Mouse (Mus musculus) hindbrain, embryonic 16.5 days (tissue): ENCODE measurements around the gene Tmem255b. TPM values are rescaled to one million over a fixed set of nuclear protein-coding genes. Genes with fewer than 3 reads are reported as not detected.

Experiments used
- ATAC-seq: fragments of 200-750 bp; cut with Nextera tagmentation; 2 replicates; pipeline ENCODE4 v1.8.0; 2017; ENCODE audit warnings: moderate TSS enrichment, moderate library complexity
- H3K27ac ChIP-seq: fragments of 300-500 bp; sonication (generic); 2 replicates; pipeline ENCODE4 v1.5.1; 2014; ENCODE audit warnings: low read depth, mild to moderate bottlenecking, control low read depth, low read length, moderate library complexity
- H3K27me3 ChIP-seq: fragments of 300-500 bp; sonication (generic); replicated peaks from 2 replicates; pipeline ENCODE4 v1.6.1; 2014; ENCODE audit warnings: low read length; ENCODE audit not compliant: control insufficient read depth, insufficient read depth
- H3K36me3 ChIP-seq: fragments of 300-500 bp; sonication (generic); 2 replicates; pipeline ENCODE4 v1.6.1; 2014; ENCODE audit warnings: mild to moderate bottlenecking, low read length, moderate library complexity, mixed read lengths; ENCODE audit not compliant: control insufficient read depth, insufficient read depth
- H3K4me1 ChIP-seq: fragments of 300-500 bp; sonication (generic); 2 replicates; pipeline ENCODE4 v1.6.1; 2014; ENCODE audit warnings: low read depth, low read length; ENCODE audit not compliant: control insufficient read depth, insufficient read depth
- H3K4me2 ChIP-seq: fragments of 300-500 bp; sonication (generic); 2 replicates; pipeline ENCODE4 v1.6.1; 2014; ENCODE audit warnings: mild to moderate bottlenecking, low read length, control low read depth, moderate library complexity
- H3K4me3 ChIP-seq: fragments of 300-500 bp; sonication (generic); 2 replicates; pipeline ENCODE4 v1.5.1; 2014; ENCODE audit warnings: mild to moderate bottlenecking, low read length, control low read depth, moderate library complexity
- H3K9ac ChIP-seq: fragments of 300-500 bp; sonication (generic); 2 replicates; pipeline ENCODE4 v1.6.1; 2014; ENCODE audit warnings: low read depth, mild to moderate bottlenecking, control low read depth, low read length, moderate library complexity
- H3K9me3 ChIP-seq: fragments of 300-500 bp; sonication (generic); 2 replicates; pipeline ENCODE4 v1.6.1; 2014; ENCODE audit warnings: mild to moderate bottlenecking, low read length, moderate library complexity; ENCODE audit not compliant: control insufficient read depth
- WGBS: fragments of 180-500 bp; shearing (Covaris S2); extraction: QIAGEN DNeasy Blood & Tissue Kit; methylation state at CpG from one replicate; pipeline ENCODE4 v1.1.7; 2014; 5-methylcytosine and 5-hydroxymethylcytosine counted together
- polyA plus RNA-seq: library from polyadenylated mRNA; unstranded; fragments of >200 nt; fragmentation: Nextera tagmentation; extraction: Ambion mirVana; gene quantifications from 2 replicates; pipeline ENCODE4 v1.2.1, GENCODE M21; 2015

Tmem255b gene
- polyA plus RNA-seq, 1 experiment from 2014 or later: 3.1 TPM

GRCm38 (mm10) chr8:13492198-13492995, 57.4 kb downstream of the Tmem255b start:
- no peak overlapping the region for H3K27ac ChIP-seq
- peaks cover 18% of the 10 kb centered on the region for H3K4me1 ChIP-seq
- ATAC-seq: no peak
- no peak overlapping the region; the same call in 1 of the 2 replicates for H3K4me3 ChIP-seq
- 58% methylated on average over 9 of the region's 9 CpGs for WGBS
- H3K36me3 ChIP-seq: peaks cover 4% of the 10 kb centered on the region; the same call in 1 of the 2 replicates
- no peak overlapping the region; the same call in 1 of the 2 replicates for H3K9ac ChIP-seq
- H3K27me3 ChIP-seq: no peaks in the 10 kb centered on the region; the same call in 1 of the 2 replicates
- H3K4me2 ChIP-seq: peak overlapping the region; percentile 77
- H3K9me3 ChIP-seq: no peaks in the 10 kb centered on the region

- ATAC-seq: no peak; the same call in 1 of the 2 replicates
- peak overlapping the region; percentile 78 for H3K4me3 ChIP-seq
- H3K4me2 ChIP-seq: peak overlapping the region; percentile 77
Observed at GRCm38 (mm10) chr8:13493011-13493410, 58.0 kb downstream of the Tmem255b start.

GRCm38 (mm10) chr8:13493858-13494631, 59.1 kb downstream of the Tmem255b start, which contains the start of gene Gas6:
Gene Gas6, minus strand, starts transcription at chr8:13494490.
- Histone ChIP-seq H3K9ac (peak within 1 kb of the TSS; percentile 89), H3K27me3 (no peaks in the 10 kb centered on the region; the same call in 1 of the 2 replicates), H3K9me3 (no peaks in the 10 kb centered on the region), H3K4me3 (peak within 1 kb of the TSS; percentile 78), H3K4me2 (peak within 1 kb of the TSS; percentile 77), H3K36me3 (peaks cover 4% of the 10 kb centered on the region; the same call in 1 of the 2 replicates), H3K4me1 (peaks cover 18% of the 10 kb centered on the region), H3K27ac (peak within 1 kb of the TSS; percentile 75)
- 2% methylated on average over 39 of the region's 64 CpGs for WGBS
- ATAC-seq: peak; percentile 83

More at GRCm38 (mm10) chr8:13493011-13493410, 58.0 kb downstream of the Tmem255b start:
- no peak overlapping the region for H3K27ac ChIP-seq
- WGBS: 40% methylated on average over 11 of the region's 11 CpGs
- H3K9me3 ChIP-seq: no peaks in the 10 kb centered on the region
- peaks cover 18% of the 10 kb centered on the region for H3K4me1 ChIP-seq
- no peaks in the 10 kb centered on the region; the same call in 1 of the 2 replicates for H3K27me3 ChIP-seq
- no peak overlapping the region; the same call in 1 of the 2 replicates for H3K9ac ChIP-seq
- peaks cover 4% of the 10 kb centered on the region; the same call in 1 of the 2 replicates for H3K36me3 ChIP-seq

GRCm38 (mm10) chr8:13501221-13501620, 66.2 kb downstream of the Tmem255b start:
- H3K9ac ChIP-seq: no peak overlapping the region
- H3K27me3 ChIP-seq: no peaks in the 10 kb centered on the region
- no peak for ATAC-seq
- no peaks in the 10 kb centered on the region; the same call in 1 of the 2 replicates for H3K9me3 ChIP-seq
- H3K4me2 ChIP-seq: no peak overlapping the region
- no peaks in the 10 kb centered on the region for H3K4me1 ChIP-seq
- 85% methylated on average over 3 of the region's 3 CpGs for WGBS
- H3K27ac ChIP-seq: no peak overlapping the region
- H3K36me3 ChIP-seq: no peaks in the 10 kb centered on the region
- H3K4me3 ChIP-seq: no peak overlapping the region

- ATAC-seq: no peak
- WGBS: 77% methylated on average over 8 of the region's 8 CpGs
- H3K27me3 ChIP-seq: no peaks in the 10 kb centered on the region
Observed at GRCm38 (mm10) chr8:13503936-13504606, 69.1 kb downstream of the Tmem255b start.

GRCm38 (mm10) chr8:13504894-13505674, 70.1 kb downstream of the Tmem255b start:
- ATAC-seq: no peak
- H3K4me1 ChIP-seq: no peaks in the 10 kb centered on the region
- H3K27ac ChIP-seq: no peak overlapping the region
- no peak overlapping the region for H3K4me3 ChIP-seq
- H3K4me2 ChIP-seq: no peak overlapping the region
- no peak overlapping the region for H3K9ac ChIP-seq
- no peaks in the 10 kb centered on the region for H3K36me3 ChIP-seq
- H3K9me3 ChIP-seq: no peaks in the 10 kb centered on the region; the same call in 1 of the 2 replicates
- H3K27me3 ChIP-seq: no peaks in the 10 kb centered on the region

More at GRCm38 (mm10) chr8:13503936-13504606, 69.1 kb downstream of the Tmem255b start:
- Histone ChIP-seq H3K4me3 (no peak overlapping the region), H3K27ac (no peak overlapping the region), H3K4me2 (no peak overlapping the region), H3K9ac (no peak overlapping the region), H3K36me3 (no peaks in the 10 kb centered on the region), H3K4me1 (no peaks in the 10 kb centered on the region), H3K9me3 (no peaks in the 10 kb centered on the region; the same call in 1 of the 2 replicates)

- Histone ChIP-seq H3K9me3 (no peaks in the 10 kb centered on the region), H3K9ac (no peak overlapping the region), H3K4me1 (no peaks in the 10 kb centered on the region), H3K4me3 (no peak overlapping the region), H3K4me2 (no peak overlapping the region), H3K27ac (no peak overlapping the region), H3K27me3 (no peaks in the 10 kb centered on the region), H3K36me3 (no peaks in the 10 kb centered on the region)
- no peak for ATAC-seq
- WGBS: 39% methylated on average over 4 of the region's 4 CpGs
Observed at GRCm38 (mm10) chr8:13506849-13507248, 71.9 kb downstream of the Tmem255b start.

- no peaks in the 10 kb centered on the region for H3K4me1 ChIP-seq
- no peaks in the 10 kb centered on the region for H3K27me3 ChIP-seq
- no peaks in the 10 kb centered on the region for H3K9me3 ChIP-seq
- H3K27ac ChIP-seq: no peak overlapping the region
- 82% methylated on average over 3 of the region's 3 CpGs for WGBS
- ATAC-seq: no peak
- no peak overlapping the region for H3K4me3 ChIP-seq
- no peaks in the 10 kb centered on the region for H3K36me3 ChIP-seq
- H3K9ac ChIP-seq: no peak overlapping the region
- H3K4me2 ChIP-seq: no peak overlapping the region
Observed at GRCm38 (mm10) chr8:13507284-13507937, 72.4 kb downstream of the Tmem255b start.
